Mouse (Mus musculus): ENCODE measurements around the gene Epb41l1.
"Not testable (repeated sequence)": the region's sequence is repeated elsewhere in the genome, so short reads cannot be mapped to it uniquely, and the experiment has no call there.

DNA sequence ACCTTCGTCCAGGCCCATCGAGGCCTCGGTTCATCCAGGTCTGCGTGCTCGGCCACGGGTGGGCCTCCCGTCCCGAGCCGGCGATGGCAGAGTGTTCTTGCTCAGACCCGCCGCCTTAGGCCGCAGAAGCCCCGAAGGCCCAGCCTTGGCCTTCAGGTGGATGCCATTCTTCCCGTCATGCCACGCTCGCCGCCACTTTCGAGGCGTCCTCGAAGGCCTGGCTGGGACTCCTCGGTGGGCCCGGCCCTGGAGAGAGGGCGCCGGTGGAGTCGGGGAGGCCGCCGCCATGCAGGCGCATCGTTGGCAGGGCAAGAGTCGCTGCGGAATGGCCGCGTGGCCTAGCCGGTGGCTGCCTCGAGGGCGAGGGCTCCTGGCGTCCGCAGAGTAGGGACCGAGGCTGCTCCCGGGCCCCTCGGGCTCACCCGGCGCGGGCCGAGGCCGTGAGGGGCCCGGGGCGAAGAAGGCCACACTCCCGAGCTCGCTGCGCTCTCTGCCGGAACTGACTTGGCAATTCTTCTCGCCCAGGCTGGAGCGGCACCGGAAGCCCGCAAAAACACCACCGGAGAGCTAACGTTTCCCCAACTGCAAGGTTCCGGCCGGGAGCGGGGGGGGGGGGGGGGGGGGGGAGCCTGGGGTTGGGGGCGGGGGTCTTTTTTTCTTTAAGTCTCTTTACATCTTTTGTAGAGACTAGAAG, 28.1 kb upstream of the Epb41l1 start:
- TF ChIP-seq CTCF (IDR thresholded peaks at IDR 0.05; ENCODE audit: extremely low read depth, insufficient read depth, low read length), result not testable (repeated sequence)
- TF ChIP-seq POLR2A (IDR thresholded peaks at IDR 0.05; ENCODE audit: extremely low read depth, insufficient read depth, low read length), result peak; percentile 63; the same call in 1 of the 2 replicates

All from cortical plate, adult 2 months (tissue).